Mouse (Mus musculus) embryo, embryonic 10.5 days (tissue): ENCODE results near the gene Sp100.
"Not testable (repeated sequence)": the region's sequence is repeated elsewhere in the genome, so short reads cannot be mapped to it uniquely, and the experiment has no call there.

Experiments
- DNase-seq: peaks from one replicate; pipeline ENCODE4 v3.0.0-alpha.2; 2015; ENCODE audit warnings: low spot score

Gene Sp100

GRCm38 (mm10) chr1:85649881-85650280, at the start of gene Sp100:
TSS of gene Sp100 (plus strand) at chr1:85649988.
- DNase-seq: not testable (repeated sequence)

GRCm38 (mm10) chr1:85600078-85600477, 49.7 kb upstream of the Sp100 start, which contains the start of gene Sp140:
TSS of gene Sp140 (plus strand) at chr1:85600378.
- DNase-seq: not testable (repeated sequence)

GRCm38 (mm10) chr1:85600794-85601193, 49.0 kb upstream of the Sp100 start:
- not testable (repeated sequence) for DNase-seq

- not testable (repeated sequence) for DNase-seq
These were observed 45.4 kb upstream of the Sp100 start for GRCm38 (mm10) chr1:85604341-85604740.

GRCm38 (mm10) chr1:85608361-85608760, 41.4 kb upstream of the Sp100 start:
- DNase-seq: not testable (repeated sequence)

GRCm38 (mm10) chr1:85610581-85610980, 39.2 kb upstream of the Sp100 start:
- DNase-seq: not testable (repeated sequence)

GRCm38 (mm10) chr1:85615096-85615495, 34.7 kb upstream of the Sp100 start:
- DNase-seq: not testable (repeated sequence)

GRCm38 (mm10) chr1:85615819-85616218, 34.0 kb upstream of the Sp100 start:
- DNase-seq: not testable (repeated sequence)

GRCm38 (mm10) chr1:85617161-85617560, 32.6 kb upstream of the Sp100 start:
- DNase-seq: not testable (repeated sequence)

- DNase-seq: not testable (repeated sequence)
These were observed 31.1 kb upstream of the Sp100 start for GRCm38 (mm10) chr1:85618689-85619088.

GRCm38 (mm10) chr1:85636936-85637335, 12.9 kb upstream of the Sp100 start:
- DNase-seq: not testable (repeated sequence)

GRCm38 (mm10) chr1:85638144-85638543, 11.6 kb upstream of the Sp100 start:
- not testable (repeated sequence) for DNase-seq

GRCm38 (mm10) chr1:85650524-85650923, 736 bp downstream of the Sp100 start:
- DNase-seq: not testable (repeated sequence)

GRCm38 (mm10) chr1:85651770-85652275, 2.0 kb downstream of the Sp100 start:
- not testable (repeated sequence) for DNase-seq

- DNase-seq: not testable (repeated sequence)
These were observed 7.4 kb downstream of the Sp100 start for GRCm38 (mm10) chr1:85657211-85657610.

GRCm38 (mm10) chr1:85664266-85664665, 14.5 kb downstream of the Sp100 start:
- DNase-seq: no peak

GRCm38 (mm10) chr1:85680226-85680625, 30.4 kb downstream of the Sp100 start:
- DNase-seq: peak; percentile 21

- DNase-seq: no peak
These were observed 36.9 kb downstream of the Sp100 start for GRCm38 (mm10) chr1:85686666-85687065.

GRCm38 (mm10) chr1:85687346-85687745, 37.6 kb downstream of the Sp100 start:
- peak; percentile 10 for DNase-seq

- DNase-seq: no peak
These were observed 40.8 kb downstream of the Sp100 start for GRCm38 (mm10) chr1:85690544-85690943.

GRCm38 (mm10) chr1:85692281-85692680, 42.5 kb downstream of the Sp100 start:
- no peak for DNase-seq

GRCm38 (mm10) chr1:85693280-85693679, 43.5 kb downstream of the Sp100 start:
- DNase-seq: no peak

GRCm38 (mm10) chr1:85695646-85696045, 45.9 kb downstream of the Sp100 start:
- no peak for DNase-seq
